Mouse (Mus musculus) megakaryocyte, embryonic 14.5 days (primary cell): ENCODE measurements around the gene Tmem14c.
"Not testable (repeated sequence)": the region's sequence is repeated elsewhere in the genome, so short reads cannot be mapped to it uniquely, and the experiment has no call there.

Experiments used
- FLI1 ChIP-seq: IDR thresholded peaks from 2 replicates; pipeline ENCODE4 v1.6.1; 2012; ENCODE audit warnings: low read length, inconsistent platforms, mixed read lengths
- GATA1 ChIP-seq: IDR thresholded peaks from 3 replicates; pipeline ENCODE4 v1.6.1; 2012; ENCODE audit warnings: mixed read lengths, low read length, inconsistent platforms, borderline replicate concordance

DNA sequence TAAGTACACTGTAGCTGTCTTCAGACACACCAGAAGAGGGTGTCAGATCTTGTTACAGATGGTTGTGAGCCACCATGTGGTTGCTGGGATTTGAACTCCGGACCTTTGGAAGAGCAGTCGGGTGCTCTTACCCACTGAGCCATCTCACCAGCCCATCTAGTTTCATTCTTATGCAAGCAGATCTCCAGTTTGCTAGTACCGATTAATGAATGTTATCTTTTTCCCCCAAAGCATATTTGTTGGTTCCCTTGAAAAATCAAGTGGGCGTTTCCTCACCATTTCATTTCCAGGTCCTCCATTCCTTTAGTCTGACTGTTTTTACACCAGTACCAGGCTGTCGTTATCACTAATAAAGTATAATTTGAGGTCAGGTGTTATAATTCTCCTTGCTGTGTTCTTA, 17.6 kb upstream of the Tmem14c start:
- not testable (repeated sequence) for TF ChIP-seq GATA1, FLI1
